Mouse (Mus musculus) kidney, adult 2 months (tissue): ENCODE measurements around the gene Tbca.

Experiments
- CTCF ChIP-seq: fragments of 200-500 bp; conservative IDR thresholded peaks from 2 replicates; pipeline ENCODE4 v1.5.1; 2011; ENCODE audit warnings: low read depth, mild to moderate bottlenecking, control low read depth, low read length, moderate library complexity, mixed read lengths; ENCODE audit not compliant: insufficient read depth, insufficient read length
- POLR2A ChIP-seq: fragments of 200-500 bp; IDR thresholded peaks from one replicate; pipeline ENCODE4 v1.6.1; 2011; ENCODE audit warnings: low read depth, low read length, control low read depth

DNA sequence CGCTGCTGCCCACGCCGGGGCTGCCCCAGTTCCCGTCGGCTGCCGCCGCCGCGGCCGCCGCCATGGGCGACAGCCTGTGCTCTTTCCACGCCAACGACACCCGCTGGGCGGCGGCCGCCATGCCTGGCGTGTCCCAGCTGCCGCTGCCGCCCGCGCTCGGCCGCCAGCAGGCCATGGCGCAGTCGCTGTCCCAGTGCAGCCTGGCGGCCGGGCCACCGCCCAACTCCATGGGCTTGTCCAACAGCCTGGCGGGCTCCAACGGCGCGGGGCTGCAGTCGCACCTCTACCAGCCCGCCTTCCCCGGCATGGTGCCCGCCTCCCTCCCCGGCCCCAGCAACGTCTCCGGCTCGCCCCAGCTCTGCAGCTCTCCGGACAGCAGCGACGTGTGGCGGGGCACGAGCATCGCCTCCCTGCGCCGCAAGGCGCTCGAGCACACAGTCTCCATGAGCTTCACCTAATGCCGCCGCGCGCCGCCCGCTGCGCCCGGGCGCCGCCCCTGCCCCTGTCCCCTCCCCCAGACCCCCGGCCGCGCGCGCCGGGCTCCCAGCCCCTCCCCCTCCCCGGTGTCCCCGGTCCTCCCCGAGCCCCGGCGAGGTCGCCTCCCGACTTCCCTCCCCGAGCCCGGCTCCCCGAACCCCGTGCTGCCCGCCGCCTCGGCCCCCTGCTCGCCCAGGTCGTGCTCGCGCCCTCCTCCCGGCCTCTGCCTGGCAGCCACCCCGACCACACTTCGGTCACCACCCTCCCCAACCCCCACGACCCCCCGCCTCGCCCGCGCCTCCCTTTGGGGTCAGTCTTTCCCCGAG lies 94.7 kb downstream of the Tbca start:
- TF ChIP-seq POLR2A: no peak
- no peak for TF ChIP-seq CTCF
